Mouse (Mus musculus): ENCODE results near the gene Zfp691.

Gene Zfp691

DNA sequence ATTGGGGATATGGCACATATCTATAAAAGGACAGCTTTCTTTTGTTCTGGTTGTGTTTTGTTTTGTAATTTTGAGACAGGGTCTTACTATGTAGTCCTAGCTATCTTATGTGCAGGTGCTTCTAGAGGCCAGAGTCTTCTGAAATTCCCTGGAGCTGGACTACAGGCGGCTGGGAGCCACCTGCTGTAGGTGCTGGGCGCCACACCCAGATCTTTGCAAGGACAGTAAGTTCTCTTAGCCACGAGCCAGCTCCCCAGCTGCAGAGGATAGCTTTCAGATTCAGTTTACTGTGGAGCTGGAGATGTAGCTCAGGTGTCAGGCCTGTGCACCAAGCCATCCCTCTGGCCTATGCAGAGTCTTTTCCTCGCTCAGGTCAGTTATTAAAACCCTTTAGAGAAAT lies 6.9 kb downstream of the Zfp691 start:
- no peak for DNase-seq

DNA sequence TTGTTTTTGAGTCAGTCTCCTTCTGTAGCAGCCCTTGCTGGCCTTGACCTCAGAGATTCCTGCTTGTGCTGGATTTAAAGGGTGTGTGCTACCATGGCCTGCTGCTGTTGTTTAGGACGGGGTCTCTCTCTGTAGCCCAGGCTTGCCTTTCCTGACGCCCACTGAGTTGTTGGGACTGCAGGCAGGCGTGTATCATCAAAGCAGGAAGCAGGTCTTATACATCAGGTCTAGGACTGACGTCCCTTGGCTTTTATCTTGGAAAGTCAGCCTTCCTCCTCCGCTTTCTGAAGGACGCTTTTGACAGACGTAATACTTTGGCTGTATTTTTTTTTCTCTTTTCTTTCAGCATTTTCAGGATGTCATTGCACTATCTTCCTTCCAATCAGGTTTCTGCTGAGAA lies 8.1 kb downstream of the Zfp691 start:
- DNase-seq: no peak

DNA sequence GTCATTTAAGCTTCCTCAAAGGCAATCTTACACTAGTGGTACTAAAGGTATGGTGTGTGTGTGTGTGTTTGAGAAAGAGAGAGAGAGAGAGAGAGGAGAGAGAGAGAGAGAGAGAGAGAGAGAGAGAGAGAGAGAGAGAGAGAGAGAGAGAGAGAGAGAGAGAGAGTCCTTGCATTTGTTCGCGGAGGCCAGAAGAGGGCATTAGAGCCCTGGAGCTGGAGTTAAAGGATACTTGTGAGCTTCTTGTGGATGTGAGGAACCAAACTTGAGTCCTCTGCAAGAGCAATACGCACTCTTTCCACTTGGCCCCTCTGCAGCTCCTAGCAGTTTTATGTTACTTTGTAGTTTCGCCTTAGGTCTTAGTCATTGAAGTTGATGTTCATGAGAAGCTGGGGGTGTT lies 11.0 kb downstream of the Zfp691 start:
- no peak for DNase-seq

- no peak for DNase-seq
Observed at GRCm38 (mm10) chr4:119161358-119161757, 12.6 kb downstream of the Zfp691 start.

GRCm38 (mm10) chr4:119157891-119158290 lies 16.1 kb downstream of the Zfp691 start:
- DNase-seq: no peak

GRCm38 (mm10) chr4:119157186-119157585 lies 16.8 kb downstream of the Zfp691 start:
- DNase-seq: peak; percentile 35 to 53

DNA sequence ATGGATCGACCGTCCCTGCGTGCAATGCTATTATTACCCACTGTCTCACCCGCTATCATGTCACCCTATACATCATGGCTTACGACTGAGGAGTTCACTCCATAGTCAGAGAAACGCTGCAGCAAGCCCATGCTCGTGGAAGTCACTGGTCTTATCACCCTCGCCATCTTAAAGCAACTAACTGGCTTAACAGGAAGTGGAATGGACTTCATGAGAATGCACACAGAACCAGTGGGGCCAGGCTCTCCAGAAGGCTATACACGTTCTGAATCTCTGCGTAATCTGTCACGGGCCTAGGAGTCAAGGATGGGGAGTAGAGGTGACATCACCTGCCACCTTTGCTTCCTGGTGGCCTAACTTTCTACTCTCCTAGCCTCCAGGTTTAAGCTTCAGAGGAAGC lies 25.3 kb downstream of the Zfp691 start:
- DNase-seq: no peak

- no peak for DNase-seq
Observed at GRCm38 (mm10) chr4:119147347-119147746, 26.6 kb downstream of the Zfp691 start.

GRCm38 (mm10) chr4:119146816-119147215 lies 27.2 kb downstream of the Zfp691 start:
- no peak for DNase-seq

DNA sequence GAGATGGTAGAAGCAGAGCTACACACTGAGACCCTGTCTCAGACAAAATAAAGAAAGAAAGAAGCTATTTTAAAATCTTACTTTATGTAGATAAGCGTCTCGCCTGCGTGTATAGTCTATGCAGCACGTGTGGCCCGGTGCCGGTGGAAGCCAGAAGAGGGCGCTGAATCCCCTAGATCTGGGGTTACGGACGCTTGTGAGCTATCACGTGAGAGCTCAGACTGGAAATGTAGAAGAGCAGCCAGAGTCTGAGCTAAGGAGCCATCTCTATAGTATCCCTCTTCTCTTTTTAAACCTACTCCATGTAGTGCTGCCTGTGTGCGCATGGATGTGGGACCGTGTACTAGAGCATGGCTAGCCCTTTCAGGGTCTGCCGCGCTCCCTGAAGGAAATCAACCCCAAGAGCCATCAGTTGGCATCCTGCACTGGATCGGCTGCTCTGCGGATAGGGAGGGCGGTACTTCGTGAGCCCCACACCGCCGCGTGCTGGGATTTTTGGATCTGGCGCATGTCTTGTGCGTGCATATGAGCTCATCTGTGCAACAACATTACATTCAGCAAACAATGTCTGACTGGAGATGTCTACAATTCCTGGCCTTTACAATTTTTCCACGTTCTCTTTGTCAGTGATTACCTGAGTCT lies 31.6 kb downstream of the Zfp691 start:
- DNase-seq: peak; percentile 38 to 47

GRCm38 (mm10) chr4:119141191-119141590 lies 32.8 kb downstream of the Zfp691 start:
- no peak for DNase-seq

DNA sequence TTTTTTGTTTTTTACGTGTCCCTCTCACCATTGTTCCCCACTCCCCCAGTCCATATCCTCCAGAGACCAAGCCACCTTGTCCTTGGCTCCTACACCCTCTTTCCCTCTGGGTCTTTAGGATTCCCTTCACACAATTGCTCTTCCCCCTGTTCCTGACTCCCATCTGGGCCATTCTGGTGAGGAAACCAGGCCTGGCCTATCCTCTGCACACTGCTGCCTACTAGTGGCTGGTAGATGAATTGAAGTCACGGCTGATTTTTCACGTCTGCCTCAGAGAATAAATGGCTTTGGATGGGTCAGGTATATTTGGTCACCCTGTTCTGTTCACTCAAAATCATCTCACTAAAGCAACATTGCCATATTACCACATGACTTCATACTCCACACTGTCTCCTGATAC lies 33.9 kb downstream of the Zfp691 start:
- peak; percentile 33 to 38 for DNase-seq

DNA sequence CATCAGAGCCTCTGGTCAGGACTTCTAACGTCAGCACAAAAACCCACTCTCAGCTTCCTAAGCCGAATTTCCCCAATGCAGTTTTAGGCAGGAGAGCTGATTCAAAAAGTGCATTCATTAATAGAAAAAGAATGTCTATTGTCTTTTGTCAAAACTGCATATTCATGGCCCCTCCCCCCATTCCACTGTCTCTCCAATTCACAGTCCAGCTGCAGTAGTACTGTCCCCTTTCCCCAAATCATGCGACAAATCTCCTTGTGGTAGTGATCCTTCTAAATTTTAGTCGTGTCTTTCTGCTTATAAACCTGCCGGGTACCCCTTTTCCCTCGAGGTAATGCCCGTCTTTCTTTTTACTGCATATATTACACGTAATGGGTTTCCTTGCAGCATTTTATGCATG lies 35.2 kb downstream of the Zfp691 start:
- no peak for DNase-seq

DNA sequence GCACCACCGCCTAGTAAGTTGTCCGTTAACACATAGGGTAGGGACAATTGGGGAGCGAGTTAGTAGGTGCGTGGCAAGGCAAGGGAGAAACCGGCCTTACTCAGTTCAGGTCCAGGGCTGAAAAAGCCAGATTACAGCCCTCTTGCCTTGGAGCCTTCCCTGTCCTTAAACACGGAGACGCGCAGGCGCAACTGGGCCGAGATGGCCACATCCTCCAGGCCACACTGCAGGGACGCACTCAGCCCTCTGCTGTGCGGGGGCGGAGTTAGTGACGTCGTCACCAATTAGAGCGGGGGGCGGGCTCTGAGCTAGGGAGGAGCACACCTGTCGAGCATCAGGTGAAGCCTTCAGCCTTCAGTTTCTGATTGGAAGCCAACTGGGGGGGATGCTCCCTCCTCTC lies 35.8 kb downstream of the Zfp691 start:
- no peak for DNase-seq

GRCm38 (mm10) chr4:119137313-119137712 lies 36.7 kb downstream of the Zfp691 start:
- no peak for DNase-seq

- no peak for DNase-seq
Observed at GRCm38 (mm10) chr4:119133860-119134259, 40.1 kb downstream of the Zfp691 start.

GRCm38 (mm10) chr4:119133306-119133705 lies 40.7 kb downstream of the Zfp691 start:
- no peak for DNase-seq

DNA sequence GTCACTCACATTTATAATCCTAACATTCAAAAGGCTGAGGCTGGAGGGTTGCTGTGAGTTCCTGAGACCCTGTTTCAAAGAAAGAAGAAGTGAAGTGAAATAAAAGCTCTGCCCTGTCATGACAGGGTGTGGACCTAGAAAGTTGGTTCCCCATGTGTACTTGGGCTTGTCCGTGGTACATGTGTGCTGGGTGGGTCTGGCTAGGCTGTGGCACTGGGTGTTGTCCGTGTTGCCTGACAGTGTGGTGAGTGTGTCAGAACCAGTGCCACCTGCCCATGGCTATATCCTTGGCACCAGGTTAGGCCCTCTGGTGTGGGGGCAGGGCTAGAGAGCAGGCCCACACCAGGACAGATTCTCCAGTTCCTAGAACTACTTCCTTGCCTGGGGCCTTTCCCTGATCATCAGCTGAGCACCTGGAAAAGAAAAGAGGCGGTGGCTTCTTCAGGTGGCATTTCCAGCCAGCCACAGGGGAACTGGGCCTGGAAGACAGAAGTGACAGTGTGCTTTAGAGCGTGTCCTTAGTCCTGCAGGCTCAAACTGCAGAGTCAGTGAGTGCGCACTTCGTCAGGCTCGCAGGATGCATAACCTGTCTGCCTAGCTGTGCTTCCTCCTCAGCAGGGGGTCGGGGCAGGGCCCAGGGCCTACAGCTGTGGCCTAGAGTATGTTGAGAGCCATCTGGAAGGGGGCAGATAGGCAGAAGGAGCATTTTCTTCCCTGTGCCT lies 42.6 kb downstream of the Zfp691 start:
- DNase-seq: no peak

DNA sequence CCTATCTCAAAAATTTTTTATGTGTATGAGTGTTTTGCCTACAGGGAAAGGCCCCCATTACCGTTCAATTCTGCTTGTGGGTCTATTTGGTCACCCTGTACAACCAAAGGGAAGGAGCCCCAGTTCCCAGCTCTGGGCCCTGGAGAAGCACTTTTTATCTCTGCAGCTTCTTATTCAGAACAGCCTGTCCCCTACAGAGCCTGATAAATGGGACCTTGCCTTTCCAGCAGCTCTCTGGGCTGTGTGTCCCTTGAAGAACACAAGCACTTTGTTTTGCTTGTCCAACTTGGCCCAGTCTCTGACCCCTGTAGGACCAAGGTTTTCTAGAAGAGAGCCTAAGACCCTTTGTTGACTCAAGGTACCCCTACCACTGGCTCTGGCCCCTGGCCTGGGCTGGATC lies 44.9 kb downstream of the Zfp691 start:
- no peak for DNase-seq

GRCm38 (mm10) chr4:119128547-119128946 lies 45.4 kb downstream of the Zfp691 start:
- no peak for DNase-seq

DNA sequence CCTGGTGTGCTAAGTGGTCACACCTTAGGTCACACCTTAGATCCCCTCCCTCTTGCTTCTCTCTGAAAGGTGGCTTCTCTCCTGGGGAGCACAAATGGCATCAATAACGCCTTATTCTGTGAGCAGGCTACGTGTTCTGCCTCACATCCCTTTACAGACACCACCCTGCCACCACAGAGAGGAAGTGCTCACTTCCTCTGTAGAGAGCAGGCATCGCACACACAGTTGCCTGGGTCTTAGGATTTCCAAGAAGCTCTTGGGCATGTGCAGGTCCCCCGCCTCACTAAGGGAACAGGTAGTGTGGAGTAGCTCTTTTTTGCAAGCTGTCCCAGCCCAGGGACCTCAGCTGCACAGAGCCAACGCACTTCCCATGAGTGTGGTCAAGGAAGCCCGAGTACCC lies 46.8 kb downstream of the Zfp691 start:
- DNase-seq: peak; percentile 52 to 59

DNA sequence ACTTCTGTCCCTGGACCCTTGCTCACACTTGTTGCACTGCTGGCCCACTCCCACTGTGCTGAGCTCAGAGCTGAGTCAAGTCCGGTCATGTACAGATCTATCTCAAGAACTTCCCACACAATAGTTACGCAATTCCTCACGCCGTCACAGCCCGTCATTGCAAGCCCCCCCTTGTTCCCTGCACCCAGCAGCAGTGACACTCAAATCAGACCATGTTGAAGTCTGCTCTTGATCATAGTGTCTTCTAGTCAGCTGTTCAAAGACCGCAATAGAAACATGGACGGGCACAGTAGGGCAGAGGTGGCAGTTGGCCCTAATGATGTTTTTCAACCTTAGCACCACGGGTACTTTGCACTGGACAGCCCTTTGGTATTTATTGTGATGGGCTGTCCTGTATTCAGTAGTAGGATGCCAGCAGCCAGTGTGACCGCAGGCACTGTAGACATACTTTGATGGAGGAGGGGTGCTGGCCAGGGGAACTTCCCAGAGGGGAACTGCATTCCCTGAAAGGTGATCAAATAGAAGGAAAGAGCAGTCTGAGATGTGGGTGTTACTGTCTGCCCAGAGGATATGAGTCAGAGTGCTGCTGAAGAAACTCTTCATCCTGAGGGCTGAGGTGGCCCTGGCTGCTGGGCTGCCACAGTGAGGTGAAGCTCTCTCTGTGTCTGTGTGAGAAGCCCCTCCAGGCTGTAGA lies 48.3 kb downstream of the Zfp691 start:
- no peak for DNase-seq

- no peak for DNase-seq
Observed at GRCm38 (mm10) chr4:119124771-119125273, 49.2 kb downstream of the Zfp691 start.

GRCm38 (mm10) chr4:119121249-119121648 lies 52.7 kb downstream of the Zfp691 start:
- DNase-seq: no peak

Measured in thymus, postnatal 36 days (tissue).